Mouse (Mus musculus) neural tube, embryonic 12.5 days (tissue): ENCODE results near the gene Cox8b. TPM values are rescaled to one million over a fixed set of nuclear protein-coding genes. Genes with fewer than 3 reads are reported as not detected.
A peak's percentile ranks its signal among the peaks of the same experiment; 100 is the strongest.
"Not testable (repeated sequence)": the region's sequence is repeated elsewhere in the genome, so short reads cannot be mapped to it uniquely, and the experiment has no call there.

Experiments
- ATAC-seq: fragments of 200-750 bp; cut with Nextera tagmentation; 2 replicates; pipeline ENCODE4 v1.8.0; 2017; ENCODE audit warnings: low read depth, mild to moderate bottlenecking, moderate TSS enrichment, moderate library complexity; ENCODE audit not compliant: low FRiP score
- H3K27ac ChIP-seq: fragments of 300-500 bp; sonication (generic); 2 replicates; pipeline ENCODE4 v1.5.1; 2016
- H3K27me3 ChIP-seq: fragments of 300-500 bp; sonication (generic); replicated peaks from 2 replicates; pipeline ENCODE4 v1.6.1; 2016; ENCODE audit warnings: mild to moderate bottlenecking
- H3K36me3 ChIP-seq: fragments of 300-500 bp; sonication (generic); 2 replicates; pipeline ENCODE4 v1.6.1; 2016; ENCODE audit warnings: mild to moderate bottlenecking
- H3K4me1 ChIP-seq: fragments of 300-500 bp; sonication (generic); 2 replicates; pipeline ENCODE4 v1.6.1; 2016
- H3K4me2 ChIP-seq: fragments of 300-500 bp; sonication (generic); replicated peaks from 2 replicates; pipeline ENCODE4 v1.6.1; 2016; ENCODE audit warnings: mild to moderate bottlenecking
- H3K4me3 ChIP-seq: fragments of 300-500 bp; sonication (generic); 2 replicates; pipeline ENCODE4 v1.5.1; 2016
- H3K9ac ChIP-seq: fragments of 300-500 bp; sonication (generic); 2 replicates; pipeline ENCODE4 v1.6.1; 2016; ENCODE audit warnings: mild to moderate bottlenecking
- H3K9me3 ChIP-seq: fragments of 300-500 bp; sonication (generic); 2 replicates; pipeline ENCODE4 v1.6.1; 2016; ENCODE audit warnings: mild to moderate bottlenecking
- WGBS: fragments of 180-500 bp; shearing (Covaris S2); methylation state at CpG from one replicate; pipeline ENCODE4 v1.1.7; 2016; 5-methylcytosine and 5-hydroxymethylcytosine counted together
- polyA plus RNA-seq: library from polyadenylated mRNA; unstranded; fragments of >200 nt; fragmentation: Nextera tagmentation; extraction: Ambion mirVana; gene quantifications from 2 replicates; pipeline ENCODE4 v1.2.1, GENCODE M21; 2016

The Cox8b gene
- polyA plus RNA-seq, 1 experiment from 2014 or later: 2.2 TPM

DNA sequence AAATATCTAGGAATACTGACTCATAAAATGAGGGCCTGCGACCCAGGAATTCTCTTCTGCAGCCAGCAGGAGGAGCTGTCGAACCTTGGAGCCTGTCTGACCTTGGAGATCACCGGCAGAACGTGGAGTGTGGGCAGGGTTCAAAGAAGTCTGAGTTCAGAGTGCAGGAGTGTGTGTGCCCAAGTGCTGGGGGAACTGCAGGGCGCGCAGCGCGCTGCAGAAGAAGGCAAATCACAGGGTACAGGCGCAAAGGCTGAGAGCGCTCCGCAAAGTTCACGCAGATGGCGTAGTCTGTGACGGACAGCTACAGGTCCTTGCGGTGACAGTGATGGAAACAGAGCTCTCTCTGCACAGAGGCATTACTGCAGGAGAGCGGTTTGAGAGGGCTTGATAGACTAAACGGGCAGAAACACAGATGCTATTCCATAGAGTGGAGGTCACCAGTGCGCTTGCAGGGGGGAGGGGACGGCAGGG, 8.4 kb upstream of the Cox8b start:
- Histone ChIP-seq H3K4me2 (peak overlapping the region; percentile 69), H3K36me3 (no peaks in the 10 kb centered on the region), H3K9ac (no peak overlapping the region), H3K4me3 (peak overlapping the region; percentile 27), H3K4me1 (peaks cover 4% of the 10 kb centered on the region; the same call in 1 of the 2 replicates), H3K9me3 (no peaks in the 10 kb centered on the region), H3K27ac (no peak overlapping the region), H3K27me3 (no peaks in the 10 kb centered on the region)
- WGBS: 1% methylated on average over 19 of the region's 19 CpGs
- peak; percentile 48; the same call in 1 of the 2 replicates for ATAC-seq

- Histone ChIP-seq H3K9ac (no peak overlapping the region), H3K36me3 (no peaks in the 10 kb centered on the region), H3K4me1 (peaks cover 4% of the 10 kb centered on the region; the same call in 1 of the 2 replicates), H3K4me3 (no peak overlapping the region), H3K4me2 (peak overlapping the region; percentile 69), H3K27me3 (no peaks in the 10 kb centered on the region), H3K9me3 (no peaks in the 10 kb centered on the region), H3K27ac (no peak overlapping the region)
- no peak for ATAC-seq
- WGBS: 52% methylated on average over 7 of the region's 7 CpGs
Observed at GRCm38 (mm10) chr7:140908181-140908580, 7.9 kb upstream of the Cox8b start.

GRCm38 (mm10) chr7:140907697-140908096, 7.5 kb upstream of the Cox8b start:
- no peak for ATAC-seq
- WGBS: 86% methylated on average over 7 of the region's 7 CpGs
- H3K9me3 ChIP-seq: no peaks in the 10 kb centered on the region
- no peak overlapping the region for H3K4me3 ChIP-seq
- H3K4me1 ChIP-seq: peaks cover 4% of the 10 kb centered on the region; the same call in 1 of the 2 replicates
- H3K36me3 ChIP-seq: no peaks in the 10 kb centered on the region
- H3K4me2 ChIP-seq: no peak overlapping the region
- H3K9ac ChIP-seq: no peak overlapping the region
- no peaks in the 10 kb centered on the region for H3K27me3 ChIP-seq
- H3K27ac ChIP-seq: no peak overlapping the region

DNA sequence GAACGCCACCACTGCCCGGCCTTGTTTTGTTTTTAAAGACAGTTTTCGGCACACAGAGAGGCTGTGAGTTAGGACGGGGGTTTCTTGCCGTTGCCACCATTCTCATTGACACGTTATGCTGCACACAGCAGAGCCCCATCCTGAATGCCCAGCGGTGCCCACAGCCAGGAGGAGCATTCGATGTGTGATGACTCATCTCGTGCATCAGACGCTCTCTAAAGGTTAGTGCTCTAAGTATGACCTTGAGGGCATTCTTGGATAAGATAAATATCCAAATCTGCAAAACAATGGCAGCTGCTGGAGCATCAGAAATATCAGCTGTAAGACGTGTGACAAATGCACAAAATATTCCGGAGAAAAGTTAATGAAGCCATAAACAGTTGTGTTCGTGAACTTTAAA, 6.9 kb upstream of the Cox8b start:
- Histone ChIP-seq H3K27ac (no peak overlapping the region), H3K4me1 (peaks cover 4% of the 10 kb centered on the region; the same call in 1 of the 2 replicates), H3K4me2 (no peak overlapping the region), H3K27me3 (no peaks in the 10 kb centered on the region), H3K4me3 (no peak overlapping the region), H3K9ac (no peak overlapping the region), H3K36me3 (no peaks in the 10 kb centered on the region), H3K9me3 (no peaks in the 10 kb centered on the region)
- 83% methylated on average over 13 of the region's 13 CpGs for WGBS
- no peak for ATAC-seq

DNA sequence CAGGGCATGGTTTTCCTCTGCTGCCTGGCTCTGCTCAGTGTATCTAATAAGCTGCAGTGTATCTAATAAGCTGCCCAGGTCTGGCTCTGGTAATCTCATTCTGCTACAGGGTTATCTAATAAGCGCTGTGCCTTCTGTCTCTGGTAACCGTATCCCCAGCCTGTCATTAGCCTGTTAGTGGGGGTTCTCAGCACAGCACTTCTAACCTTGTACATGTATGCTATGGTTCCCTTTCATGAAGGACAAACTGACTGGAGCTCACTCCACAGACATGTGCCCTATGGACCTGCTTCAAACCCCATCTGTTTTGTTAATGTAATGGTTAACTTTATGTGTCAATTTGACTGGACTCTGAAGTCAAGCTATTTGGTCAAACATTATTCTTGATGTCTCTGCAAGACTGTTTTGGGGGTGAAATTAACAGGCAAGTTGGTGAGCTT, 5.4 kb upstream of the Cox8b start:
- Histone ChIP-seq H3K9ac (no peak overlapping the region), H3K9me3 (no peaks in the 10 kb centered on the region), H3K27me3 (no peaks in the 10 kb centered on the region), H3K27ac (no peak overlapping the region), H3K4me3 (no peak overlapping the region), H3K36me3 (no peaks in the 10 kb centered on the region), H3K4me2 (no peak overlapping the region), H3K4me1 (peaks cover 4% of the 10 kb centered on the region; the same call in 1 of the 2 replicates)
- WGBS: 84% methylated on average over 2 of the region's 2 CpGs
- ATAC-seq: no peak

GRCm38 (mm10) chr7:140903212-140903611, 3.0 kb upstream of the Cox8b start:
- Histone ChIP-seq H3K36me3 (peaks cover 14% of the 10 kb centered on the region), H3K4me3 (no peak overlapping the region), H3K4me2 (no peak overlapping the region), H3K9me3 (no peaks in the 10 kb centered on the region), H3K27me3 (no peaks in the 10 kb centered on the region), H3K9ac (no peak overlapping the region), H3K27ac (no peak overlapping the region), H3K4me1 (no peaks in the 10 kb centered on the region)
- peak; percentile 67; the same call in 1 of the 2 replicates for ATAC-seq
- 24% methylated on average over 13 of the region's 13 CpGs for WGBS

GRCm38 (mm10) chr7:140902036-140902875, 2.0 kb upstream of the Cox8b start:
- no peaks in the 10 kb centered on the region for H3K4me1 ChIP-seq
- WGBS: 80% methylated on average over 15 of the region's 15 CpGs
- H3K36me3 ChIP-seq: peaks cover 23% of the 10 kb centered on the region
- no peak for ATAC-seq
- no peak overlapping the region for H3K9ac ChIP-seq
- no peaks in the 10 kb centered on the region for H3K27me3 ChIP-seq
- no peak overlapping the region for H3K4me3 ChIP-seq
- H3K9me3 ChIP-seq: no peaks in the 10 kb centered on the region
- H3K4me2 ChIP-seq: no peak overlapping the region
- H3K27ac ChIP-seq: no peak overlapping the region

DNA sequence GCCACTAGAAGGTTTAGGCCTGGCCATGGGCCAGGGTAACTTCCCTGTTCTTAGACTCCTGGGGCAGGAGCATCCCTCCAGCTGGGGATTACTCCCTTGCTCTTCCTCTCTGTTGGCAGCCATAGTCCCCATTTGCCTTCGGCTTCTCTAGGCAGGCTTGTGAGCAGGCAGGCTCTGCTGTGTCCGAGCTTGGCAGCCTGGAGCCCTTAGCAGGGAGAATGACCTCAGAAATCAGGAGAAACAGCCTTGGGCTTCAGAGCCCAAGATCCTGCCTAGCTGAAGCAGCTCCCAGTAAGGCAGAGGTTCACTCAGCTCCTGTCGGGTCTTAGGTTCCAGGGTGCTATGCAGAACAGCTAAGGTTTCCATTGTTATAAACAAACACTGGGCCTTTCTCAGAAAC, 1.1 kb downstream of the Cox8b start:
- Histone ChIP-seq H3K9ac (0 out of 2 replicates have a peak overlapping the region, but pooled peaks have one; percentile 13), H3K9me3 (no peaks in the 10 kb centered on the region), H3K4me3 (no peak overlapping the region), H3K4me1 (no peaks in the 10 kb centered on the region), H3K27ac (no peak overlapping the region), H3K27me3 (no peaks in the 10 kb centered on the region), H3K36me3 (peaks cover 49% of the 10 kb centered on the region), H3K4me2 (no peak overlapping the region)
- 81% methylated on average over 3 of the region's 3 CpGs for WGBS
- no peak for ATAC-seq

DNA sequence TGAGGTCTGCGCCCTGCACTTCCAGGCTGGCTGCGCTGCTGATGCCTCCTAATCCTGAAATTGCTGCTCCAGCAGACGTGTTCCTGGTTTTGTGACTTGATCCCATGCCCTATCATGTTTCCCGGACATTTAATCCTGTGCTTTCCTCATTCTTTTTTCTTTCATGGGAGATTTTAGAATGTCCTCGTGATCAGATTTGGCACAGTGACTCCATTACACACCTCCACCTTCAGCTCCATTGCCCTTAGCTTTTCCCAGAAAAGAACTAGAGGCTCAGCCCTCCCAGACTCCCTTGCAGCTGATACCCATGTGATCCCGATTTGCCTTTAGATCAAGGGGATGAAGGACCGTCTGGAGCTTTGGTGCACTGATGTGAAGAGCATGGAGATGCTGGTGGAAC, 2.4 kb downstream of the Cox8b start:
- no peak overlapping the region for H3K27ac ChIP-seq
- H3K9me3 ChIP-seq: no peaks in the 10 kb centered on the region
- peaks cover 58% of the 10 kb centered on the region for H3K36me3 ChIP-seq
- 88% methylated on average over 7 of the region's 7 CpGs for WGBS
- ATAC-seq: no peak
- no peak overlapping the region for H3K4me3 ChIP-seq
- H3K27me3 ChIP-seq: no peaks in the 10 kb centered on the region
- no peak overlapping the region for H3K4me2 ChIP-seq
- no peaks in the 10 kb centered on the region for H3K4me1 ChIP-seq
- H3K9ac ChIP-seq: peak overlapping the region; percentile 26; the same call in 1 of the 2 replicates

GRCm38 (mm10) chr7:140894611-140895010, 5.6 kb downstream of the Cox8b start:
- 93% methylated on average over 3 of the region's 3 CpGs for WGBS
- ATAC-seq: no peak
- peaks cover 77% of the 10 kb centered on the region for H3K36me3 ChIP-seq

DNA sequence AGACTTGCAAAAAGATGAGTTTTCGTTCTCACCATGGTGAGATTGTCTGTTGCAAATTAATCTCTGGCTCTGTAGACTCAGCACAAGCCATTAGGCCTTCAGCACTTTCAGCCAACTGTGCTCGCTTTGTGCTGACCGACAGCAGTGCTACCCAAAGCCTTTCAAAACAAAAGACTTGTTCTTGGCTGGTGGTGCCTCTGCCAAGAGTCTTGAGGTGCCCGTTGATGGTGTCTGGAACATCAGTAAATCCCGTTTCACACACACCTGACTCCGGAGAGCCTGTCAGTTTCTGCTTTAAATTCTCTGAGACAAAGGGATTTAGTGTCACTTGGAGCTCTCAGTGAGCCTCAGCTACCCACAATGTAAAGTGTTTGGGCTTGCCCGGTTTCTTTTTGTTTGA, 6.2 kb downstream of the Cox8b start:
- no peaks in the 10 kb centered on the region for H3K4me1 ChIP-seq
- H3K27ac ChIP-seq: no peak overlapping the region
- no peak for ATAC-seq
- H3K27me3 ChIP-seq: no peaks in the 10 kb centered on the region
- no peak overlapping the region for H3K4me2 ChIP-seq
- WGBS: 92% methylated on average over 7 of the region's 7 CpGs
- no peak overlapping the region for H3K4me3 ChIP-seq
- H3K9me3 ChIP-seq: no peaks in the 10 kb centered on the region
- H3K36me3 ChIP-seq: peaks cover 77% of the 10 kb centered on the region
- no peak overlapping the region for H3K9ac ChIP-seq

More at GRCm38 (mm10) chr7:140894611-140895010, 5.6 kb downstream of the Cox8b start:
- Histone ChIP-seq H3K4me3 (no peak overlapping the region), H3K4me2 (no peak overlapping the region), H3K27ac (no peak overlapping the region), H3K9me3 (no peaks in the 10 kb centered on the region), H3K4me1 (no peaks in the 10 kb centered on the region), H3K27me3 (no peaks in the 10 kb centered on the region), H3K9ac (no peak overlapping the region)

- not testable (repeated sequence) for H3K9ac ChIP-seq, H3K4me2 ChIP-seq, H3K27ac ChIP-seq, ATAC-seq, H3K27me3 ChIP-seq, H3K4me1 ChIP-seq, H3K4me3 ChIP-seq, H3K9me3 ChIP-seq
- peaks cover 76% of the 10 kb centered on the region for H3K36me3 ChIP-seq
- 98% methylated on average over 16 of the region's 16 CpGs for WGBS
Observed at GRCm38 (mm10) chr7:140890636-140891035, 9.6 kb downstream of the Cox8b start.
